Mouse (Mus musculus): Measurements from ENCODE around the gene Dlgap1. TPM values are rescaled to one million over a fixed set of nuclear protein-coding genes. Genes with fewer than 3 reads are reported as not detected.

The Dlgap1 gene
- polyA plus RNA-seq, 1 experiment from 2014 or later, result 1.6 TPM

GRCm38 (mm10) chr17:70248250-70248649 lies 279.4 kb downstream of the Dlgap1 start:
- H3K4me3 ChIP-seq (ENCODE audit: low read depth, low read length), result no peak overlapping the region
- ATAC-seq (replicated peaks; ENCODE audit: low FRiP score), result no peak
- 70% methylated on average over 6 of the region's 6 CpGs for WGBS
- H3K9ac ChIP-seq (ENCODE audit: low read depth, low read length), result no peak overlapping the region
- no peaks in the 10 kb centered on the region for H3K4me1 ChIP-seq (replicated peaks; ENCODE audit: control insufficient read depth, insufficient read depth, low read length)
- H3K36me3 ChIP-seq (ENCODE audit: control insufficient read depth, insufficient read depth, low read length), result no peaks in the 10 kb centered on the region
- H3K27ac ChIP-seq (ENCODE audit: low read depth, low read length), result no peak overlapping the region
- H3K9me3 ChIP-seq (ENCODE audit: control insufficient read depth, low read length), result no peaks in the 10 kb centered on the region
- DNase-seq (ENCODE audit: low spot score), result no peak
- H3K4me2 ChIP-seq, result no peak overlapping the region
- no peaks in the 10 kb centered on the region for H3K27me3 ChIP-seq (replicated peaks; ENCODE audit: control insufficient read depth, insufficient read depth, low read length)

GRCm38 (mm10) chr17:70252476-70252875 lies 283.6 kb downstream of the Dlgap1 start:
- Histone ChIP-seq H3K9ac (ENCODE audit: low read depth, low read length) (no peak overlapping the region), H3K4me2 (no peak overlapping the region), H3K9me3 (ENCODE audit: control insufficient read depth, low read length) (no peaks in the 10 kb centered on the region), H3K27me3 (replicated peaks; ENCODE audit: control insufficient read depth, insufficient read depth, low read length) (no peaks in the 10 kb centered on the region), H3K27ac (ENCODE audit: low read depth, low read length) (no peak overlapping the region), H3K4me3 (ENCODE audit: low read depth, low read length) (no peak overlapping the region), H3K36me3 (ENCODE audit: control insufficient read depth, insufficient read depth, low read length) (no peaks in the 10 kb centered on the region), H3K4me1 (replicated peaks; ENCODE audit: control insufficient read depth, insufficient read depth, low read length) (no peaks in the 10 kb centered on the region)
- no peak for DNase-seq (ENCODE audit: low spot score)
- WGBS, result 78% methylated on average over 3 of the region's 3 CpGs
- no peak for ATAC-seq (replicated peaks; ENCODE audit: low FRiP score)

GRCm38 (mm10) chr17:70256371-70256770 lies 287.5 kb downstream of the Dlgap1 start:
- Histone ChIP-seq H3K4me3 (ENCODE audit: low read depth, low read length) (no peak overlapping the region), H3K4me1 (replicated peaks; ENCODE audit: control insufficient read depth, insufficient read depth, low read length) (no peaks in the 10 kb centered on the region), H3K9ac (ENCODE audit: low read depth, low read length) (no peak overlapping the region), H3K36me3 (ENCODE audit: control insufficient read depth, insufficient read depth, low read length) (no peaks in the 10 kb centered on the region), H3K9me3 (ENCODE audit: control insufficient read depth, low read length) (no peaks in the 10 kb centered on the region), H3K4me2 (no peak overlapping the region), H3K27ac (ENCODE audit: low read depth, low read length) (no peak overlapping the region), H3K27me3 (replicated peaks; ENCODE audit: control insufficient read depth, insufficient read depth, low read length) (no peaks in the 10 kb centered on the region)
- DNase-seq (ENCODE audit: low spot score) (no peak), ATAC-seq (replicated peaks; ENCODE audit: low FRiP score) (no peak)
- WGBS, result 63% methylated on average over 4 of the region's 4 CpGs

- no peak overlapping the region for H3K4me3 ChIP-seq (ENCODE audit: low read depth, low read length)
- WGBS, result 79% methylated on average over 3 of the region's 3 CpGs
- no peak overlapping the region for H3K9ac ChIP-seq (ENCODE audit: low read depth, low read length)
- H3K9me3 ChIP-seq (ENCODE audit: control insufficient read depth, low read length), result no peaks in the 10 kb centered on the region
- no peak overlapping the region for H3K27ac ChIP-seq (ENCODE audit: low read depth, low read length)
- H3K36me3 ChIP-seq (ENCODE audit: control insufficient read depth, insufficient read depth, low read length), result no peaks in the 10 kb centered on the region
- H3K27me3 ChIP-seq (replicated peaks; ENCODE audit: control insufficient read depth, insufficient read depth, low read length), result no peaks in the 10 kb centered on the region
- H3K4me1 ChIP-seq (replicated peaks; ENCODE audit: control insufficient read depth, insufficient read depth, low read length), result no peaks in the 10 kb centered on the region
- no peak for DNase-seq (ENCODE audit: low spot score)
- no peak for ATAC-seq (replicated peaks; ENCODE audit: low FRiP score)
- no peak overlapping the region for H3K4me2 ChIP-seq
These were observed 294.3 kb downstream of the Dlgap1 start for GRCm38 (mm10) chr17:70263156-70263555.

DNA sequence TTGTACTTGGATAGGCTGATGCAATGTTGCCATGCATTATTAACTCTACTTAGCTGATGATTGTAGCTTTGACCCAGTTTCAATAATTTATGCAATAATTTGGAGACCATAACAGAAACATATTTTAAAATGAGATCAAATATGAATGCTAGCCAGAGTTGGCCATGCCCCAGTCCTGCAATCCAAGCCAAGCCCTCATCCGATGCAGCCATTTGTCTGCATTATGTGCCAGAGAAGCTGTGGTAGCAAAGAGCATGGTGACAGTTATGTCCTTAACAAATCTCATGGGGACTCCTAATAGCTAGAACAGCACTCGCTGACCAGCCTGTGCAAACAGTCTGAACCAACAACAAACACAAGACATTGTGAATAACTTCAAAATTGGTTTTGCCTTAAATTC lies 303.3 kb downstream of the Dlgap1 start:
- no peak overlapping the region for H3K4me2 ChIP-seq
- H3K27ac ChIP-seq (ENCODE audit: low read depth, low read length), result no peak overlapping the region
- no peak for ATAC-seq (replicated peaks; ENCODE audit: low FRiP score)
- 74% methylated on average over 2 of the region's 2 CpGs for WGBS
- H3K4me1 ChIP-seq (replicated peaks; ENCODE audit: control insufficient read depth, insufficient read depth, low read length), result no peaks in the 10 kb centered on the region
- H3K4me3 ChIP-seq (ENCODE audit: low read depth, low read length), result no peak overlapping the region
- H3K9me3 ChIP-seq (ENCODE audit: control insufficient read depth, low read length), result no peaks in the 10 kb centered on the region
- DNase-seq (ENCODE audit: low spot score), result no peak
- no peaks in the 10 kb centered on the region for H3K36me3 ChIP-seq (ENCODE audit: control insufficient read depth, insufficient read depth, low read length)
- no peaks in the 10 kb centered on the region for H3K27me3 ChIP-seq (replicated peaks; ENCODE audit: control insufficient read depth, insufficient read depth, low read length)
- no peak overlapping the region for H3K9ac ChIP-seq (ENCODE audit: low read depth, low read length)

DNA sequence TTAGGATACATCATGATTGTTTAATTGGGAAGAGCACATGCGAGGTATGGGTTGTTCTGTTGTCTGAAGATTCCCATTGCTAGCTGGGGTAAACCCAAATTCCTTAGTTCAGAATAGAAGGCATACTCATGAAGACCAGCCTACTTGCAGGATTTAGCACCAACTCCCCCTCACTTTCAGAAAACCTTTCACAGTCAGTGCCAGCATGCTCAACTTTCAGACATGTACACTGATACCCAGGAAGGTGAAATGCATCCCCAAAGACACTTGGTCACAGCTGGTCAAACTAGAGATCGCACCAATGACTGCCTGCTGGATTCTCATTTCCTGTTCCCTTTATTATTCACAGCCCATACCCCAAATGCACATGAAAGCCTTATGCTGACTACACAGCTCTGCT lies 318.8 kb downstream of the Dlgap1 start:
- Histone ChIP-seq H3K36me3 (ENCODE audit: control insufficient read depth, insufficient read depth, low read length) (no peaks in the 10 kb centered on the region), H3K9ac (ENCODE audit: low read depth, low read length) (no peak overlapping the region), H3K4me2 (no peak overlapping the region), H3K4me1 (replicated peaks; ENCODE audit: control insufficient read depth, insufficient read depth, low read length) (no peaks in the 10 kb centered on the region), H3K27ac (ENCODE audit: low read depth, low read length) (no peak overlapping the region), H3K9me3 (ENCODE audit: control insufficient read depth, low read length) (no peaks in the 10 kb centered on the region), H3K27me3 (replicated peaks; ENCODE audit: control insufficient read depth, insufficient read depth, low read length) (no peaks in the 10 kb centered on the region), H3K4me3 (ENCODE audit: low read depth, low read length) (no peak overlapping the region)
- DNase-seq (ENCODE audit: low spot score), result no peak
- no peak for ATAC-seq (replicated peaks; ENCODE audit: low FRiP score)
- 73% methylated on average over 2 of the region's 2 CpGs for WGBS

GRCm38 (mm10) chr17:70294106-70294505 lies 325.2 kb downstream of the Dlgap1 start:
- ATAC-seq (replicated peaks; ENCODE audit: low FRiP score), result no peak
- H3K9me3 ChIP-seq (ENCODE audit: control insufficient read depth, low read length), result no peaks in the 10 kb centered on the region
- no peak for DNase-seq (ENCODE audit: low spot score)
- H3K4me1 ChIP-seq (replicated peaks; ENCODE audit: control insufficient read depth, insufficient read depth, low read length), result no peaks in the 10 kb centered on the region
- 77% methylated on average over 7 of the region's 7 CpGs for WGBS
- H3K27me3 ChIP-seq (replicated peaks; ENCODE audit: control insufficient read depth, insufficient read depth, low read length), result no peaks in the 10 kb centered on the region
- no peaks in the 10 kb centered on the region for H3K36me3 ChIP-seq (ENCODE audit: control insufficient read depth, insufficient read depth, low read length)
- H3K9ac ChIP-seq (ENCODE audit: low read depth, low read length), result no peak overlapping the region
- H3K27ac ChIP-seq (ENCODE audit: low read depth, low read length), result no peak overlapping the region
- H3K4me3 ChIP-seq (ENCODE audit: low read depth, low read length), result no peak overlapping the region
- no peak overlapping the region for H3K4me2 ChIP-seq

- Histone ChIP-seq H3K9me3 (ENCODE audit: control insufficient read depth, low read length) (no peaks in the 10 kb centered on the region), H3K4me1 (replicated peaks; ENCODE audit: control insufficient read depth, insufficient read depth, low read length) (no peaks in the 10 kb centered on the region), H3K27me3 (replicated peaks; ENCODE audit: control insufficient read depth, insufficient read depth, low read length) (no peaks in the 10 kb centered on the region), H3K27ac (ENCODE audit: low read depth, low read length) (no peak overlapping the region), H3K4me2 (no peak overlapping the region), H3K9ac (ENCODE audit: low read depth, low read length) (no peak overlapping the region), H3K36me3 (ENCODE audit: control insufficient read depth, insufficient read depth, low read length) (no peaks in the 10 kb centered on the region), H3K4me3 (ENCODE audit: low read depth, low read length) (no peak overlapping the region)
- no peak for ATAC-seq (replicated peaks; ENCODE audit: low FRiP score)
- 75% methylated on average over 9 of the region's 9 CpGs for WGBS
- no peak for DNase-seq (ENCODE audit: low spot score)
These were observed 333.1 kb downstream of the Dlgap1 start for GRCm38 (mm10) chr17:70301941-70302478.

GRCm38 (mm10) chr17:70302656-70303055 lies 333.8 kb downstream of the Dlgap1 start:
- Histone ChIP-seq H3K4me1 (replicated peaks; ENCODE audit: control insufficient read depth, insufficient read depth, low read length) (no peaks in the 10 kb centered on the region), H3K27ac (ENCODE audit: low read depth, low read length) (no peak overlapping the region), H3K27me3 (replicated peaks; ENCODE audit: control insufficient read depth, insufficient read depth, low read length) (no peaks in the 10 kb centered on the region), H3K4me2 (no peak overlapping the region), H3K36me3 (ENCODE audit: control insufficient read depth, insufficient read depth, low read length) (no peaks in the 10 kb centered on the region), H3K9me3 (ENCODE audit: control insufficient read depth, low read length) (no peaks in the 10 kb centered on the region), H3K9ac (ENCODE audit: low read depth, low read length) (no peak overlapping the region), H3K4me3 (ENCODE audit: low read depth, low read length) (no peak overlapping the region)
- DNase-seq (ENCODE audit: low spot score) (no peak), ATAC-seq (replicated peaks; ENCODE audit: low FRiP score) (no peak)
- 59% methylated on average over 2 of the region's 2 CpGs for WGBS
